Mouse (Mus musculus) heart, adult 2 months (tissue): Measurements from ENCODE around the gene Dpep1. TPM values are rescaled to one million over a fixed set of nuclear protein-coding genes. Genes with fewer than 3 reads are reported as not detected.

ENCODE experiments used
- DNase-seq, 2 experiments: peaks; one replicate each; pipeline ENCODE4 v3.0.0; 2021
- H3K27ac ChIP-seq: fragments of 200-600 bp; 2 replicates; pipeline ENCODE4 v1.8.1; 2022
- H3K27me3 ChIP-seq: fragments of 200-500 bp; 2 replicates; pipeline ENCODE4 v1.6.1; 2012; ENCODE audit warnings: mild to moderate bottlenecking, low read length, inconsistent platforms, mixed read lengths; ENCODE audit not compliant: control insufficient read depth, insufficient read depth
- H3K36me3 ChIP-seq: fragments of 200-500 bp; 2 replicates; pipeline ENCODE4 v1.6.1; 2012; ENCODE audit warnings: low read length, inconsistent platforms; ENCODE audit not compliant: control insufficient read depth, insufficient read depth
- H3K4me1 ChIP-seq: fragments of 200-500 bp; 2 replicates; pipeline ENCODE4 v1.6.1; 2011; ENCODE audit warnings: low read length; ENCODE audit not compliant: control insufficient read depth, insufficient read depth
- H3K4me3 ChIP-seq: fragments of 200-600 bp; 2 replicates; pipeline ENCODE4 v1.8.1; 2022
- H3K79me2 ChIP-seq: fragments of 200-500 bp; replicated peaks from 2 replicates; pipeline ENCODE4 v1.6.1; 2012; ENCODE audit warnings: mild to moderate bottlenecking, inconsistent platforms, low read length, moderate library complexity, mixed read lengths; ENCODE audit not compliant: control insufficient read depth, insufficient read depth
- H3K9ac ChIP-seq: fragments of 200-500 bp; 2 replicates; pipeline ENCODE4 v1.6.1; 2012; ENCODE audit warnings: low read depth, mild to moderate bottlenecking, control low read depth, inconsistent platforms, low read length, mixed read lengths
- CTCF ChIP-seq: fragments of 200-600 bp; IDR thresholded peaks from 2 replicates; pipeline ENCODE4 v1.8.1; 2022; ENCODE audit warnings: antibody characterized with exemption, mild to moderate bottlenecking, moderate library complexity
- EP300 ChIP-seq: fragments of 200-500 bp; IDR thresholded peaks from 2 replicates; pipeline ENCODE4 v1.6.1; 2011; ENCODE audit warnings: low read depth, low read length, control low read depth; ENCODE audit not compliant: insufficient read depth
- POLR2A ChIP-seq: fragments of 200-500 bp; IDR thresholded peaks from 2 replicates; pipeline ENCODE4 v1.6.1; 2011; ENCODE audit warnings: mild to moderate bottlenecking, low read depth, low read length, control low read depth; ENCODE audit not compliant: insufficient read depth
- WGBS: fragments of 180-500 bp; shearing (Covaris S2); methylation state at CpG from one replicate; pipeline ENCODE4 v1.1.7; 2018; 5-methylcytosine and 5-hydroxymethylcytosine counted together
- intact Hi-C: fragments of 180-260 bp; cut with DNase I; formaldehyde crosslinking; loops from one replicate; pipeline ENCODE4 v1.15.1; 2025
- polyA plus RNA-seq: library from polyadenylated mRNA; depleted of rRNA; stranded (reverse); fragments of >200 nt; gene quantifications from 2 replicates; pipeline ENCODE4 v1.2.3, GENCODE M21; 2012
- total RNA-seq, 2 experiments: library from RNA; stranded (reverse); gene quantifications; 2 replicates each; pipeline ENCODE4 v1.2.3; 2021

The Dpep1 gene
- total and polyA plus RNA-seq, 3 experiments, result 35.4 to 80.1 (median 55.0) TPM

GRCm38 (mm10) chr8:123239398-123239797 is 53.4 kb downstream of the Dpep1 start:
- WGBS, result 90% methylated on average over 10 of the region's 10 CpGs
- H3K27ac ChIP-seq, result no peak overlapping the region
- H3K27me3 ChIP-seq, result no peaks in the 10 kb centered on the region
- H3K4me1 ChIP-seq, result peaks cover 4% of the 10 kb centered on the region
- TF ChIP-seq CTCF (no peak), EP300 (no peak)
- H3K9ac ChIP-seq, result no peak overlapping the region
- no peak overlapping the region for H3K4me3 ChIP-seq
- no peaks in the 10 kb centered on the region for H3K79me2 ChIP-seq
- no peak for DNase-seq
- intact Hi-C loops, result no loop called here
- no peaks in the 10 kb centered on the region for H3K36me3 ChIP-seq

DNA sequence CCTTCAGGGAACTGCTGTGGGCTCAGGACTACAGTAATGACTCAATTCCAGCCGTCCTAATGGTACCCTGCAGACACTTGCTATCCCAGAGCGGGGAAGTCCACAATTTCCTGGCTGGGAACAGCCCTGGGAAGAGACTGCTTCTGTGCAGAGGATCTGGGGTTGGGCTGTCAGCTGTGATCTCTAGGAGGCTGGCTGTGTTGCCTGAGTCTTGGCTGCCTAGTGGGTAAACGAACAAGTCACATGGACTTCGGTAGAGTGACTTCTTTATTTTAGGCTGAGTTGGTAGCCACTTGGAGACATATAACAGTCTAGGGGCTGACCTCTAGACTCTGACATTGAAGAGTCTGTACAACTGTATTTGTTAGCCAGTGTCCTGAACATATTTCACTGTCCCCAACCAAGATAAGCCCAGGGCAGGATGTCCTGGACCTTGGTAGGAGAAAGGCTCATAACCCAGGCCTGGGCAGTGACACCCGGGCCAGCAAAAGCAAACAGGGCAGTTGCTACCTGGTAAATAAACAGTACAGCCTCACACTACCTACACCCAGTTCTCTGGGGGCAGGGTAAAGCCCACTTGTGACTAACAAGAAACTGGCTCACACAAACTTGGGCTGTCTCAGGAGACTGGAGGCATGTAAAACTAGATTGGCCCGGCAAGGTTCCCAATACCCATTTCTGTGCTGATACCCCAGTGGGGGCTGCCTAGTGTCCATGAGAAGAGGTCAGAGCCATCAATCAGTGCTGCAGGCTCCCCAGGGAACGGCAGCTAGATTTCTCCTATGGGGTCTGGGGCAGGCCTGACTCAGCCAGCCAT is 56.3 kb downstream of the Dpep1 start:
- Histone ChIP-seq H3K4me1 (no peaks in the 10 kb centered on the region), H3K9ac (no peak overlapping the region), H3K4me3 (no peak overlapping the region), H3K27ac (peak overlapping the region; percentile 34), H3K79me2 (no peaks in the 10 kb centered on the region), H3K36me3 (no peaks in the 10 kb centered on the region), H3K27me3 (no peaks in the 10 kb centered on the region)
- DNase-seq, result no peak
- WGBS, result 68% methylated on average over 7 of the region's 7 CpGs
- intact Hi-C loops, result no loop called here
- TF ChIP-seq EP300, result no peak
- no peak for TF ChIP-seq CTCF
- TF ChIP-seq POLR2A, result no peak

DNA sequence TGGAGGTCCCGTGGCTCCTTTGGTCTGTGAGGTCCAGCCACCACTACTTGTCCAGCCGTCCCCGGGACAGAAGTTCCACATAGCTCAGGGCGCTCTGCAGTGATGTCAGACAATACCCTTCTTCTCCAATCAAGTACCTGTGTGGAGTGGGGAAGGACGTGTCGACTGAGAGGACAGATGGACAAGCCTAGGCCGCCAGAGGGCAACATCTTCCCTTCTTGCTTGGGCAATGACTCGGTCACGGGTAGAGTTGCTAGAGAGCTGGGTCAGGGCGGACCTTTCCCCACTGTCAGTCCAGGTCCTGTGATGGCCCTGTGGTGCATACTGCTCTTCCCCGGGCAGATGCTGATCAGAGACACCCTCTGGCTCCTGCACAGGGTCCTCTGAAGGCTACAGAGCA is 57.0 kb downstream of the Dpep1 start:
- WGBS, result 75% methylated on average over 11 of the region's 11 CpGs
- H3K9ac ChIP-seq, result no peak overlapping the region
- H3K27me3 ChIP-seq, result no peaks in the 10 kb centered on the region
- H3K4me1 ChIP-seq, result no peaks in the 10 kb centered on the region
- no peak overlapping the region for H3K4me3 ChIP-seq
- DNase-seq, result no peak
- H3K27ac ChIP-seq, result no peak overlapping the region
- no peaks in the 10 kb centered on the region for H3K36me3 ChIP-seq
- H3K79me2 ChIP-seq, result no peaks in the 10 kb centered on the region
- TF ChIP-seq EP300, result no peak
- TF ChIP-seq CTCF, result peak; percentile 17; the same call in 1 of the 2 replicates
- TF ChIP-seq POLR2A, result no peak
- intact Hi-C loops, result no loop called here

GRCm38 (mm10) chr8:123244382-123244781 is 58.3 kb downstream of the Dpep1 start:
- Histone ChIP-seq H3K36me3 (no peaks in the 10 kb centered on the region), H3K27ac (no peak overlapping the region), H3K27me3 (no peaks in the 10 kb centered on the region), H3K79me2 (no peaks in the 10 kb centered on the region), H3K9ac (no peak overlapping the region), H3K4me3 (no peak overlapping the region), H3K4me1 (no peaks in the 10 kb centered on the region)
- no peak for DNase-seq
- 98% methylated on average over 4 of the region's 4 CpGs for WGBS
- TF ChIP-seq POLR2A (no peak), CTCF (no peak)
- intact Hi-C loops, result no loop called here

DNA sequence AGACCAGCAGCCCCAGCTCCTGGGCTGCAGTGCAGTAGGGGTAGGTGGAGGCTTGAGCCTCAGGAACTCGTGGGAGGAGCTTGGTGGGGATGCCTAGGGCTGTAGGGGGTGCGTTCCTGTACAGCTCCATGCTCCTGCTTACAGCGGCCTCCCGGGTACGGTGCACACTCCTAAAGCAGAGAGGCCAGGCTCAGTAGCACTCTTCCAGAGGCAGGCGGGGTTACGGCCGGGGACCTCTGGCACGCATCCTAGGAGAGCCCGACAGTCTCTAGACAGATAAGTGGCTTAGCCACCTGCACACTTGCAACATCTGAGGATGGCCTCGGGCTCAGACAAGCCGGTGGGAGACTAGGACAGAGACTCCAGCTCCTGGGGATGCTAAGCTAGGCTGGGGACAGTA is 59.5 kb downstream of the Dpep1 start:
- no peaks in the 10 kb centered on the region for H3K36me3 ChIP-seq
- H3K27me3 ChIP-seq, result no peaks in the 10 kb centered on the region
- intact Hi-C loops, result no loop called here
- no peaks in the 10 kb centered on the region for H3K4me1 ChIP-seq
- H3K9ac ChIP-seq, result no peak overlapping the region
- no peak for TF ChIP-seq POLR2A
- no peak for TF ChIP-seq EP300
- TF ChIP-seq CTCF, result no peak
- H3K27ac ChIP-seq, result no peak overlapping the region
- 83% methylated on average over 12 of the region's 12 CpGs for WGBS
- H3K4me3 ChIP-seq, result no peak overlapping the region
- no peak for DNase-seq
- no peaks in the 10 kb centered on the region for H3K79me2 ChIP-seq

DNA sequence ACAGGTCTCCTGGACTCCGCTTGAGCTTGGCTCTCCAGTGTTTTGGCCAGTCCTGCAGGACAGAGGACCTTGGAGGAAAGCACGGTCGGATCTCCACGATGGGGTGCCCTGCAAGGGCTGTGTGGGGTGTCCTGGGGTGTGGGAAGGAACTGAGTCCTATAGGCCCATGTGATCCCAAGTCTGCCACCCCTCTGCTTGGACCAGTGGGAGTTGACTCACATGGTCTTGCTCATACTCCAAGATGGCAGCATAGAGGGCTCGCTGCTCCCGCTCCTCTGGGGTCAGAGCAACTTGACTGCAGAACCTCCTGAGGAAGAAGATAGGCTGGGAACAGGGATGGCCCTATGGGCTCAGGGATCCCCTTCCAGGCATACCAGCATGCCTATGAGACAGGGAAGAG is 61.7 kb downstream of the Dpep1 start:
- WGBS, result 93% methylated on average over 6 of the region's 6 CpGs
- Histone ChIP-seq H3K27ac (no peak overlapping the region), H3K36me3 (no peaks in the 10 kb centered on the region), H3K27me3 (no peaks in the 10 kb centered on the region), H3K4me1 (no peaks in the 10 kb centered on the region), H3K4me3 (no peak overlapping the region), H3K79me2 (no peaks in the 10 kb centered on the region), H3K9ac (no peak overlapping the region)
- intact Hi-C loops, result no loop called here
- no peak for DNase-seq
- TF ChIP-seq POLR2A (no peak), CTCF (no peak), EP300 (no peak)
